Mouse (Mus musculus) mature B cell (primary cell): ENCODE measurements at regions not wholly inside any gene's neighbourhood (a gene's known extent, or its start where the extent isn't known, plus 50 kb on each side); places are given as distances from the start of the nearest gene placed in this dataset.
"Not testable (repeated sequence)": the region's sequence is repeated elsewhere in the genome, so short reads cannot be mapped to it uniquely, and the experiment has no call there.

Experiments
- in situ Hi-C: fragments of 300-500 bp; cut with MboI; formaldehyde crosslinking; loops from 2 replicates; pipeline ENCODE4 v1.14.3; 2019

GRCm38 (mm10) chr1:184241846-184242245, 207.7 kb upstream of the 1700056E22Rik start:
- in situ Hi-C loops = no loop called here

GRCm38 (mm10) chr1:184235131-184235983, 201.3 kb upstream of the 1700056E22Rik start:
- in situ Hi-C loops = no loop called here

GRCm38 (mm10) chr1:184234320-184234988, 200.4 kb upstream of the 1700056E22Rik start:
- in situ Hi-C loops = no loop called here

GRCm38 (mm10) chr1:184233741-184234255, 199.7 kb upstream of the 1700056E22Rik start:
- in situ Hi-C loops = no loop called here

GRCm38 (mm10) chr1:184222326-184222725, 188.2 kb upstream of the 1700056E22Rik start:
- in situ Hi-C loops = no loop called here

- in situ Hi-C loops = no loop called here
Measured at GRCm38 (mm10) chr1:184221792-184222191, 187.7 kb upstream of the 1700056E22Rik start.

- in situ Hi-C loops = no loop called here
Measured at GRCm38 (mm10) chr1:184197272-184197671, 163.2 kb upstream of the 1700056E22Rik start.

GRCm38 (mm10) chr1:184191325-184191724, 157.2 kb upstream of the 1700056E22Rik start:
- in situ Hi-C loops = no loop called here

- in situ Hi-C loops = no loop called here
Measured at GRCm38 (mm10) chr1:184187582-184187981, 153.5 kb upstream of the 1700056E22Rik start.

GRCm38 (mm10) chr1:184182163-184182562, 148.1 kb upstream of the 1700056E22Rik start:
- in situ Hi-C loops = no loop called here

- in situ Hi-C loops = not testable (repeated sequence)
Measured at GRCm38 (mm10) chr1:184174416-184174815, 140.3 kb upstream of the 1700056E22Rik start.

- in situ Hi-C loops = no loop called here
Measured at GRCm38 (mm10) chr1:184173739-184174138, 139.6 kb upstream of the 1700056E22Rik start.

- in situ Hi-C loops = no loop called here
Measured at GRCm38 (mm10) chr1:184172986-184173385, 138.9 kb upstream of the 1700056E22Rik start.

GRCm38 (mm10) chr1:184171601-184172000, 137.5 kb upstream of the 1700056E22Rik start:
- in situ Hi-C loops = no loop called here

GRCm38 (mm10) chr1:184170926-184171325, 136.8 kb upstream of the 1700056E22Rik start:
- in situ Hi-C loops = no loop called here

- in situ Hi-C loops = no loop called here
Measured at GRCm38 (mm10) chr1:184169967-184170366, 135.9 kb upstream of the 1700056E22Rik start.

GRCm38 (mm10) chr1:184169034-184169783, 135.1 kb upstream of the 1700056E22Rik start:
- in situ Hi-C loops = no loop called here

- in situ Hi-C loops = no loop called here
Measured at GRCm38 (mm10) chr1:184166951-184167350, 132.8 kb upstream of the 1700056E22Rik start.

GRCm38 (mm10) chr1:184162526-184162925, 128.4 kb upstream of the 1700056E22Rik start:
- in situ Hi-C loops = not testable (repeated sequence)

- in situ Hi-C loops = no loop called here
Measured at GRCm38 (mm10) chr1:184147713-184148112, 113.6 kb upstream of the 1700056E22Rik start.

- in situ Hi-C loops = no loop called here
Measured at GRCm38 (mm10) chr1:184142974-184143373, 108.9 kb upstream of the 1700056E22Rik start.

- in situ Hi-C loops = no loop called here
Measured at GRCm38 (mm10) chr1:184140486-184140885, 106.4 kb upstream of the 1700056E22Rik start.
